Mouse (Mus musculus): ENCODE measurements around the gene Ism1. TPM values are rescaled to one million over a fixed set of nuclear protein-coding genes. Genes with fewer than 3 reads are reported as not detected.
A peak's percentile ranks its signal among the peaks of the same experiment; 100 is the strongest.

Ism1 gene
- not detected in 2 replicates for polyA plus RNA-seq (2015; fragmentation: Nextera tagmentation; extraction: Ambion mirVana)

DNA sequence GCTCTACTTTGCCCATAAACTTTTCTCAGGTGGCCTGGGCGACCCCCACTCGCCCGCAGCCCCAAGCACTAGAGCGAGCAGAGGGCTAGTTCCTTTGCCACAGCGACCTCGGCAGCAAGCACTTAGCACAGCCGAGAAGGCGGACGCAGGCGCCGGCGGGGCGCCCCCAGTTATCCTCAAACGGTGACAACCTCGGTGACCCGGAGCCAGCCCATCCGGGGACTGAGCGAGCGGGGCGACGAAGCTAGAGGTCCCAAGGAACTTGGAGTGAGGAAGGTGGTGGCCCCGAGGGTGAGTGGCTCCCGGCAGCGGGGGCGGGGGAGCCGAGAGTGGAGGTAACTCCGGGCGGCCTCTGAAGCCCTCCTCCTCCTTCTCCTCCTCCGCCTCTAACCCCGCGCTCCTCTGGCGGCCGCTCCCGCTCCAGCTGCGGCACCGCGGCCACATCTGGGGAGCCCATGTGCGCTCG, at the start of gene Ism1:
Ism1 (plus strand) TSS at position 370 of the 466 bp plus-strand sequence.
- Histone ChIP-seq H3K4me1 (replicated peaks) (no peaks in the 10 kb centered on the region), H3K27ac (no peak within 1 kb of the TSS), H3K4me3 (replicated peaks) (peak within 1 kb of the TSS; percentile 62), H3K4me2 (peak within 1 kb of the TSS; percentile 69), H3K27me3 (peaks cover 56% of the 10 kb centered on the region), H3K9ac (peak within 1 kb of the TSS; percentile 39; the same call in 1 of the 2 replicates), H3K9me3 (replicated peaks) (no peaks in the 10 kb centered on the region), H3K36me3 (no peaks in the 10 kb centered on the region)
- ATAC-seq (ENCODE audit: low read depth) (no peak), DNase-seq (no peak)
- WGBS (ENCODE audit: insufficient replicate concordance), result 0% methylated on average over 27 of the region's 39 CpGs

- Histone ChIP-seq H3K27ac (no peak overlapping the region), H3K9ac (no peak overlapping the region), H3K27me3 (no peaks in the 10 kb centered on the region), H3K4me3 (replicated peaks) (no peak overlapping the region), H3K4me2 (no peak overlapping the region), H3K36me3 (no peaks in the 10 kb centered on the region), H3K4me1 (replicated peaks) (no peaks in the 10 kb centered on the region), H3K9me3 (replicated peaks) (no peaks in the 10 kb centered on the region)
- WGBS (ENCODE audit: insufficient replicate concordance), result 51% methylated on average over 4 of the region's 4 CpGs
- ATAC-seq (ENCODE audit: low read depth) (no peak), DNase-seq (no peak)
These were observed 49.2 kb upstream of the Ism1 start for GRCm38 (mm10) chr2:139628731-139629130.

DNA sequence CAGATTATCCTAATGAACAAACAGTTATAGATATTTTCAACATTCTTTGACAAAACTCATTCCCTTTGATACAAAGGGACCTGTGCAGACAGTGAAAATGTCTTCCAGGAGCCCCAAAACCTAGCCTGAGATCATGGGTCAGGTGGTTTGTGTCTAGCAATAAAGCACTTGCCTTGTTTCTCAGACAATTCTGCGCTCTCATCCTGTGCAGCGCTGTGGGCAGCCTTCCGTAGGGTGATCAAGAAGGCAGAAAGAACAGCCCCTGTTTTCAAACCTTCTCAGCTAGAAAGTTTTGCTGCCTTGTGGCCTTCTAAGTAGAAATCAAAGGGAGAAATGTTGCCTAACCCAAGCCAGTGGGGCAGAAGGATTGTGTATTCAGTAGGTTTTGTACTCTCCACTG, 48.3 kb upstream of the Ism1 start:
- 74% methylated on average over 3 of the region's 3 CpGs for WGBS (ENCODE audit: insufficient replicate concordance)
- no peaks in the 10 kb centered on the region for H3K9me3 ChIP-seq (replicated peaks)
- H3K4me3 ChIP-seq (replicated peaks), result no peak overlapping the region
- no peak for ATAC-seq (ENCODE audit: low read depth)
- no peak overlapping the region for H3K9ac ChIP-seq
- H3K4me2 ChIP-seq, result no peak overlapping the region
- H3K36me3 ChIP-seq, result no peaks in the 10 kb centered on the region
- no peaks in the 10 kb centered on the region for H3K4me1 ChIP-seq (replicated peaks)
- no peaks in the 10 kb centered on the region for H3K27me3 ChIP-seq
- no peak overlapping the region for H3K27ac ChIP-seq
- DNase-seq, result no peak

GRCm38 (mm10) chr2:139634506-139634905, 43.5 kb upstream of the Ism1 start:
- Histone ChIP-seq H3K27me3 (no peaks in the 10 kb centered on the region), H3K36me3 (no peaks in the 10 kb centered on the region), H3K27ac (no peak overlapping the region), H3K9ac (no peak overlapping the region), H3K4me1 (replicated peaks) (no peaks in the 10 kb centered on the region), H3K9me3 (replicated peaks) (no peaks in the 10 kb centered on the region), H3K4me2 (no peak overlapping the region), H3K4me3 (replicated peaks) (no peak overlapping the region)
- ATAC-seq (ENCODE audit: low read depth), result no peak
- DNase-seq, result no peak
- 69% methylated on average over 4 of the region's 4 CpGs for WGBS (ENCODE audit: insufficient replicate concordance)

- no peak for DNase-seq
- H3K36me3 ChIP-seq, result no peaks in the 10 kb centered on the region
- no peak for ATAC-seq (ENCODE audit: low read depth)
- no peak overlapping the region for H3K9ac ChIP-seq
- no peaks in the 10 kb centered on the region for H3K9me3 ChIP-seq (replicated peaks)
- WGBS (ENCODE audit: insufficient replicate concordance), result 43% methylated on average over 2 of the region's 2 CpGs
- H3K27me3 ChIP-seq, result no peaks in the 10 kb centered on the region
- H3K4me3 ChIP-seq (replicated peaks), result no peak overlapping the region
- no peaks in the 10 kb centered on the region for H3K4me1 ChIP-seq (replicated peaks)
- no peak overlapping the region for H3K4me2 ChIP-seq
- H3K27ac ChIP-seq, result no peak overlapping the region
These were observed 40.1 kb upstream of the Ism1 start for GRCm38 (mm10) chr2:139637861-139638260.

DNA sequence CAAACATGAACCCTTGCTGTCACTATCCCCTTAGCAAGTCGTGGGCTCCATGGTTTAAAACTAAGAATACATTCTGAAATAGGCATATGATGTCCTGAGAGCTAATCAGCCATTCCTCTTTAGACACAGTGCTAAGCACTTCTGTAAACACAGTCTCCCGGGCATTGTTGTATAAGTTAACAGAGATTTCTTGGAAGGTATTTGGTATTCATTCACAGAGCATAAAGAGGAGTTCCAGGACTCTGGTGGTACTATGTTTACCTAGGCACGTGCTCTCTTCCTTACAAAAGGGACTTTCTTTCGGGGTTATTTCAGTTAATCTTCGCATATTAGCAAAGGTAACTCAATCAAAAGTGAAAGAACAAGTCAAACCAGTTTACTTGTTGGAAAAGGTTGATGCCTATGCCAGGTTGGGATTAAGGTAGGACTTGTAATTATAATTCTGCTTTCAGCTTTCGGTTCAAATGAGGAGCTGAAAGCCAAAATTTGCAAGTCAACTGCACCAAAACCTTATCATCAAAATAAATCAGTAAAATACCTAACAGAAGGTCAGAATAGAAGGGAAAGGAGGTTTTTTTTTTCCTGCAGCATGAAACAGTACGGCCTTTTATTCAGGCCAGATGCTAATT, 36.1 kb upstream of the Ism1 start:
- Histone ChIP-seq H3K4me1 (replicated peaks) (no peaks in the 10 kb centered on the region), H3K36me3 (no peaks in the 10 kb centered on the region), H3K9me3 (replicated peaks) (no peaks in the 10 kb centered on the region), H3K27ac (no peak overlapping the region), H3K4me3 (replicated peaks) (no peak overlapping the region), H3K27me3 (no peaks in the 10 kb centered on the region), H3K4me2 (no peak overlapping the region), H3K9ac (no peak overlapping the region)
- no peak for DNase-seq
- no peak for ATAC-seq (ENCODE audit: low read depth)
- WGBS (ENCODE audit: insufficient replicate concordance), result 43% methylated on average over 7 of the region's 7 CpGs

DNA sequence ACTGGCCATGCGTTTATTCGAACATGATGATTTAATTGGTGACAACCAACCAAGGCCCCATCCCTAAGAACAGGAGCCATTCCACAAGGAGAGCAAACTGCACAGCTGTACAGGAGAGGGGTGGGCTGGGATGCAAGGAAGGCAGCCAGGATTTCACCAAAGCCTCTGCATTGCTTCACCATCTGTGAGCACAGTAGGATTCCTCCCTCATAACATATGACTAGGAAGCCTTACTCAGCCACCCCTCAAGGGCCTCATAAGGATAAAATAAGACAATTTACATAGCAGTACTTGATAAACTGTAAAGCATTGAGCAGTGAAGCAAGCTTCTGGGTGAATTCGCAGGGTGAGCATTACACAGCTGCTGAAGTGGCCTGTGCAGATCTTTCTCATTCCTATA, 28.5 kb upstream of the Ism1 start:
- Histone ChIP-seq H3K4me1 (replicated peaks) (no peaks in the 10 kb centered on the region), H3K9ac (no peak overlapping the region), H3K4me3 (replicated peaks) (no peak overlapping the region), H3K27ac (no peak overlapping the region), H3K9me3 (replicated peaks) (no peaks in the 10 kb centered on the region), H3K36me3 (no peaks in the 10 kb centered on the region), H3K4me2 (no peak overlapping the region), H3K27me3 (no peaks in the 10 kb centered on the region)
- DNase-seq (no peak), ATAC-seq (ENCODE audit: low read depth) (no peak)
- 63% methylated on average over 3 of the region's 3 CpGs for WGBS (ENCODE audit: insufficient replicate concordance)

GRCm38 (mm10) chr2:139656750-139657149, 21.2 kb upstream of the Ism1 start:
- DNase-seq (no peak), ATAC-seq (ENCODE audit: low read depth) (no peak)
- WGBS (ENCODE audit: insufficient replicate concordance), result 45% methylated on average over 4 of the region's 4 CpGs
- H3K9ac ChIP-seq, result no peak overlapping the region
- no peak overlapping the region for H3K4me2 ChIP-seq
- no peaks in the 10 kb centered on the region for H3K36me3 ChIP-seq
- H3K9me3 ChIP-seq (replicated peaks), result no peaks in the 10 kb centered on the region
- no peaks in the 10 kb centered on the region for H3K4me1 ChIP-seq (replicated peaks)
- no peak overlapping the region for H3K27ac ChIP-seq
- H3K27me3 ChIP-seq, result no peaks in the 10 kb centered on the region
- no peak overlapping the region for H3K4me3 ChIP-seq (replicated peaks)

DNA sequence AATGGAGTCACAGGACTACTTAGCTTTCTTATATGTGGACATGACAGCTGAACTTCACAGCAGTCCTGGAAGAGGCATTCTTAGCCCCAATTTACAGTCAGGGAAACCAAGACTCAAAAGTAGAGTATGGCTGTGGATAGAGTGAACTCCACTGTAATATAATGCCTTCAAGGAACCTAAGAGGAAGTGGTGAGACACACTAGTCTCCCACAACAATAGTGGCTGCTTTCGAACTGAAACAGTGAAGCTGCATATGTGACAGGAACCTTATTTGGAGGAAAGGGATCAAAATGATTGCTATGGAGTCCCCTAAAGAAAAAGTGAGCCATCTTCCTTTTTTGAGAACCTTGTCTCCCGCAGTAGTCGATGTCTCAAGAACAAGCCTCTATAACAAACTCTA, 6.1 kb upstream of the Ism1 start:
- no peaks in the 10 kb centered on the region for H3K9me3 ChIP-seq (replicated peaks)
- ATAC-seq (ENCODE audit: low read depth), result no peak
- H3K27me3 ChIP-seq, result peaks cover 21% of the 10 kb centered on the region
- no peak for DNase-seq
- no peak overlapping the region for H3K4me3 ChIP-seq (replicated peaks)
- 37% methylated on average over 3 of the region's 3 CpGs for WGBS (ENCODE audit: insufficient replicate concordance)
- no peak overlapping the region for H3K4me2 ChIP-seq
- H3K27ac ChIP-seq, result no peak overlapping the region
- no peaks in the 10 kb centered on the region for H3K36me3 ChIP-seq
- H3K4me1 ChIP-seq (replicated peaks), result no peaks in the 10 kb centered on the region
- H3K9ac ChIP-seq, result no peak overlapping the region

- Histone ChIP-seq H3K4me3 (replicated peaks) (no peak overlapping the region), H3K9me3 (replicated peaks) (no peaks in the 10 kb centered on the region), H3K27ac (no peak overlapping the region), H3K36me3 (no peaks in the 10 kb centered on the region), H3K4me1 (replicated peaks) (no peaks in the 10 kb centered on the region), H3K27me3 (peaks cover 26% of the 10 kb centered on the region), H3K9ac (no peak overlapping the region), H3K4me2 (no peak overlapping the region)
- DNase-seq (no peak), ATAC-seq (ENCODE audit: low read depth) (no peak)
- WGBS (ENCODE audit: insufficient replicate concordance), result 30% methylated on average over 2 of the region's 2 CpGs
These were observed 5.6 kb upstream of the Ism1 start for GRCm38 (mm10) chr2:139672371-139672770.

GRCm38 (mm10) chr2:139677065-139677762, 764 bp upstream of the Ism1 start:
- ATAC-seq (ENCODE audit: low read depth) (no peak), DNase-seq (no peak)
- no peak overlapping the region for H3K9ac ChIP-seq
- H3K4me2 ChIP-seq, result peak overlapping the region; percentile 69
- H3K9me3 ChIP-seq (replicated peaks), result no peaks in the 10 kb centered on the region
- peaks cover 56% of the 10 kb centered on the region for H3K27me3 ChIP-seq
- peak overlapping the region; percentile 62 for H3K4me3 ChIP-seq (replicated peaks)
- H3K4me1 ChIP-seq (replicated peaks), result no peaks in the 10 kb centered on the region
- 2% methylated on average over 52 of the region's 52 CpGs for WGBS (ENCODE audit: insufficient replicate concordance)
- no peaks in the 10 kb centered on the region for H3K36me3 ChIP-seq
- H3K27ac ChIP-seq, result no peak overlapping the region

Data from liver, embryonic 13.5 days (tissue).